Mouse (Mus musculus): ENCODE results near the gene Cep135.

GRCm38 (mm10) chr5:76634012-76634411 lies 45.5 kb downstream of the Cep135 start:
- no peak for TF ChIP-seq POLR2A (IDR thresholded peaks at IDR 0.05; ENCODE audit: borderline replicate concordance, low read depth, low read length)
- TF ChIP-seq CTCF (IDR thresholded peaks at IDR 0.05; ENCODE audit: low read depth, low read length): no peak

Data from bone marrow macrophage, adult 2 months (primary cell).